Mouse (Mus musculus) G1E (cell line): ENCODE data around the gene Gpa33. TPM values are rescaled to one million over a fixed set of nuclear protein-coding genes. Genes with fewer than 3 reads are reported as not detected.

Source experiments
- ATAC-seq: 2 replicates; pipeline ENCODE4 v1.8.0; 2016; ENCODE audit warnings: mild to moderate bottlenecking; ENCODE audit not compliant: insufficient number of reproducible peaks, poor library complexity, low FRiP score, severe bottlenecking; ENCODE audit errors: extremely low read depth
- DNase-seq: peaks from one replicate; pipeline ENCODE4 v3.0.0; 2012; ENCODE audit warnings: low spot score
- H3K27me3 ChIP-seq: 2 replicates; pipeline ENCODE4 v1.6.1; 2012; ENCODE audit warnings: mild to moderate bottlenecking, low read length, inconsistent platforms; ENCODE audit not compliant: insufficient read depth
- H3K36me3 ChIP-seq: replicated peaks from 2 replicates; pipeline ENCODE3; 2012; ENCODE audit warnings: mild to moderate bottlenecking, inconsistent platforms
- H3K4me1 ChIP-seq: 2 replicates; pipeline ENCODE4 v1.6.1; 2012; ENCODE audit warnings: low read depth, low read length, inconsistent platforms, mixed read lengths; ENCODE audit not compliant: insufficient read depth
- H3K4me3 ChIP-seq: 2 replicates; pipeline ENCODE4 v1.5.1; 2012; ENCODE audit warnings: low read depth, mild to moderate bottlenecking, inconsistent platforms, low read length, moderate library complexity, mixed read lengths
- H3K9me3 ChIP-seq: replicated peaks from 2 replicates; pipeline ENCODE4 v1.6.1; 2012; ENCODE audit warnings: inconsistent platforms
- CTCF ChIP-seq: IDR thresholded peaks from 2 replicates; pipeline ENCODE4 v1.5.1; 2012; ENCODE audit warnings: low read depth, low read length, inconsistent platforms, mixed read lengths
- GATA1 ChIP-seq: IDR thresholded peaks from 2 replicates; pipeline ENCODE4 v1.6.1; 2012; ENCODE audit warnings: borderline replicate concordance, low read length, inconsistent platforms, mixed read lengths
- GATA2 ChIP-seq: IDR thresholded peaks from 2 replicates; pipeline ENCODE4 v1.6.1; 2012; ENCODE audit warnings: low read depth, low read length, inconsistent platforms, borderline replicate concordance
- POLR2AphosphoS5 ChIP-seq: IDR thresholded peaks from 2 replicates; pipeline ENCODE4 v1.6.1; 2012; ENCODE audit warnings: low read depth, low read length, inconsistent platforms; ENCODE audit not compliant: insufficient replicate concordance
- TAL1 ChIP-seq: conservative IDR thresholded peaks from 2 replicates; pipeline ENCODE4 v1.6.1; 2012; ENCODE audit warnings: low read depth, low read length, inconsistent platforms, mixed read lengths
- polyA plus RNA-seq: library from polyadenylated mRNA; stranded (reverse); fragments of >175 nt; gene quantifications from 2 replicates; pipeline ENCODE4 v1.2.3, GENCODE M21; 2012
- total RNA-seq, 2 experiments: library from RNA; stranded (forward) in 1 of 2; stranded (reverse) in 1 of 2; fragments of 200-1000 nt in 1 of 2; fragments of >200 nt in 1 of 2; fragmentation: Nextera tagmentation in 1 of 2; gene quantifications; 2 replicates each; pipeline ENCODE4 v1.2.3; 2014 to 2017

Gpa33 gene
- total and polyA plus RNA-seq, 3 experiments: 0.05 TPM; not detected in 2

- TF ChIP-seq POLR2AphosphoS5 (no peak), GATA2 (no peak), CTCF (no peak), TAL1 (no peak), GATA1 (no peak)
- ATAC-seq (no peak), DNase-seq (no peak)
- Histone ChIP-seq H3K27me3 (peaks cover 12% of the 10 kb centered on the region), H3K36me3 (no peaks in the 10 kb centered on the region), H3K4me1 (peaks cover 14% of the 10 kb centered on the region; the same call in 1 of the 2 replicates), H3K4me3 (no peak overlapping the region), H3K9me3 (no peaks in the 10 kb centered on the region; the same call in 1 of the 2 replicates)
Observed at GRCm38 (mm10) chr1:166126795-166127194, 3.2 kb upstream of the Gpa33 start.

GRCm38 (mm10) chr1:166127719-166128118 lies 2.3 kb upstream of the Gpa33 start, which contains the start of gene Dusp27:
TSS of gene Dusp27 (minus strand) at chr1:166127922.
- Histone ChIP-seq H3K9me3 (no peaks in the 10 kb centered on the region; the same call in 1 of the 2 replicates), H3K36me3 (no peaks in the 10 kb centered on the region), H3K4me3 (no peak within 1 kb of the TSS), H3K27me3 (peaks cover 15% of the 10 kb centered on the region), H3K4me1 (peaks cover 18% of the 10 kb centered on the region)
- no peak for TF ChIP-seq GATA1
- no peak for TF ChIP-seq CTCF
- TF ChIP-seq TAL1: no peak
- TF ChIP-seq POLR2AphosphoS5: no peak
- TF ChIP-seq GATA2: no peak
- no peak for DNase-seq
- no peak for ATAC-seq

DNA sequence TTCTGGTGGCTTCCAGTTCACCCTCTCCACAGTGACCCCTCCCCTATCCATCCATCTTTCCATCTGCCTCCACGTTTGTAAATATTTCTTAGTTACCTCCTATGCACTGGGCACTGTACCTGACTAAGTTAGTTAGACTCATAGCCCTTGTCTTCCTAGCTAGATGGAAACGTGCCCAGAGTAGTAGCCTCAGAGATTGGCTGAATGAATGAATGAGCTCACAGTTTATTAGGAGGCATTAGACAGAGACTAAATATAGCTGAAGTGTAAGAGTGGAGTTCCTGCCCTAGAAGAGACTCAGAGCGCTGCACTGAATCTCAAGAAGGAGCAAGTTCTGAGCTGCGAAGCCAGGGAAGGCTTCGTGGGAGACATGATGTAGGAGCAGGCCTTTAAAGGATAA lies 1.5 kb upstream of the Gpa33 start:
- Histone ChIP-seq H3K36me3 (no peaks in the 10 kb centered on the region), H3K9me3 (no peaks in the 10 kb centered on the region), H3K4me1 (peaks cover 18% of the 10 kb centered on the region), H3K27me3 (peaks cover 15% of the 10 kb centered on the region), H3K4me3 (no peak overlapping the region)
- ATAC-seq (no peak), DNase-seq (no peak)
- TF ChIP-seq POLR2AphosphoS5 (no peak), GATA1 (no peak), TAL1 (no peak), GATA2 (no peak), CTCF (no peak)

DNA sequence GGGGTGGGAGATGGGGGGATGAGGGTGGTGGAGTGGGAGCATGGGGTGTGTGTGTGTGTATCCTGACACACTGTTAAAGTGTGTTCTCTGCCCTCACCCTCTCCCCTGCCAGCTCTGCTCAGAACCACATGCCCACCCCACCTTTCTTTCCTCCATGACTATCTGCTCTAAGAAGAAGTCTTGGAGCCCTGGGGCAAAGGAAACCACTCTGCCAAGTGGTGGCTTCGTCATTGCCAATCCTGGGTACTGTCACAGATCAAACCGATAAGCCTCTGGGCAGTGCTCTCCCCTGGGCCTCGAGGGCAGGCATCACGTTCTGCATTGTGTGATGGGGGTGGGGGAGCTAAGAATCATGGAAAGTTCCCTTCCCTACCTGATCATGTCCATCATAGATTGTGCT lies 2.3 kb downstream of the Gpa33 start:
- H3K4me1 ChIP-seq: peaks cover 14% of the 10 kb centered on the region
- H3K9me3 ChIP-seq: no peaks in the 10 kb centered on the region
- peaks cover 24% of the 10 kb centered on the region for H3K27me3 ChIP-seq
- DNase-seq: no peak
- no peaks in the 10 kb centered on the region for H3K36me3 ChIP-seq
- no peak overlapping the region for H3K4me3 ChIP-seq
- no peak for TF ChIP-seq GATA2
- TF ChIP-seq GATA1: no peak
- no peak for TF ChIP-seq TAL1
- TF ChIP-seq CTCF: no peak
- no peak for TF ChIP-seq POLR2AphosphoS5
- ATAC-seq: no peak

GRCm38 (mm10) chr1:166135091-166135740 lies 5.2 kb downstream of the Gpa33 start:
- ATAC-seq: no peak

GRCm38 (mm10) chr1:166137244-166137938 lies 7.4 kb downstream of the Gpa33 start:
- no peak for TF ChIP-seq GATA2
- no peaks in the 10 kb centered on the region for H3K36me3 ChIP-seq
- DNase-seq (no peak), ATAC-seq (no peak)
- H3K9me3 ChIP-seq: no peaks in the 10 kb centered on the region
- H3K4me3 ChIP-seq: no peak overlapping the region
- peaks cover 31% of the 10 kb centered on the region for H3K27me3 ChIP-seq
- peaks cover 14% of the 10 kb centered on the region for H3K4me1 ChIP-seq

More at GRCm38 (mm10) chr1:166135091-166135740, 5.2 kb downstream of the Gpa33 start:
- no peak for DNase-seq
- H3K4me3 ChIP-seq: no peak overlapping the region
- peaks cover 41% of the 10 kb centered on the region for H3K27me3 ChIP-seq
- no peaks in the 10 kb centered on the region for H3K9me3 ChIP-seq
- H3K4me1 ChIP-seq: peaks cover 21% of the 10 kb centered on the region
- TF ChIP-seq GATA1 (no peak), CTCF (no peak), POLR2AphosphoS5 (no peak), TAL1 (no peak), GATA2 (no peak)
- H3K36me3 ChIP-seq: no peaks in the 10 kb centered on the region
